Mouse (Mus musculus) ZHBTc4 (cell line): ENCODE measurements around the gene Lipc.

Experiments
- DNase-seq: peaks from one replicate; pipeline ENCODE4 v3.0.0-alpha.2; 2011; ENCODE audit warnings: low read depth, low spot score

Lipc gene

DNA sequence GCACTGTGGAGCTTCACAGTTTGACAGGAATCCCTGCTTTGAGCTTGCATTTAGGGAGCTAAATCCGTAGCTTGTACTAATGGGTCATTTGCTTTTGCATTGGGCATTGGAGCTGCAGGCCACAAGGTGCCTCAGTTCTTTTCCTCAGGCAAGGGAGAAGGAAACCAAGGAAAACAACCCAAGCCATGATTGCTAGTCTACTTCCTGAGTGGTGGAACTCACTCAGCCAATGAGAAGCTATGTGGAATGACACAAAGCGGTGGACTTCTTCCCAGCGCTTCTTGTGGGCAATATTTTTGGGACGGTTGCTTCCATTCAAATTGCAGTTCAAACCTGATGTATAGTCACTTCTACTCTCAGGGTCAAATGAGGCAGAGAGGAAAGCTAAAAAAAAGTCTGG, at the start of gene Lipc:
Lipc (minus strand) TSS at position 101 of the 400 bp plus-strand sequence.
- DNase-seq = no peak

DNA sequence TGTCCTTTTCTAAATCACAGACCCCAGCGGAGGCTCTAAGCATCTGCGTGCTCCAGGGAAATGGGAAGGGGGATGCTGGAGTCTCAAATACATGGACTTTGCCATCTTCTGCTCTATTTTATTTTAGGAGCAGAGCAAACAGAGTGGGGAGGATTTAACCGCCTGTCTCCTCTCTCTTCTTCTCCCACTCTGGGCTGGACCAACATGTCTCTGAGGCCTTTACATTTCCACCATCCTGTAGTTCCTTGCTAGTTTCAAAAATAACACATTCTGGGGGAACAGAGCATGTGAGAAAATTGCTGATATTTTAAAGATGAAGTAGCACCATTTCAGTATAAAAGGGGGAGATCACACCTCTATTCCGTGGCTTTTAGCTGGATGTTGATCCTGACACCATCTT, 47.1 kb upstream of the Lipc start:
- DNase-seq = no peak

DNA sequence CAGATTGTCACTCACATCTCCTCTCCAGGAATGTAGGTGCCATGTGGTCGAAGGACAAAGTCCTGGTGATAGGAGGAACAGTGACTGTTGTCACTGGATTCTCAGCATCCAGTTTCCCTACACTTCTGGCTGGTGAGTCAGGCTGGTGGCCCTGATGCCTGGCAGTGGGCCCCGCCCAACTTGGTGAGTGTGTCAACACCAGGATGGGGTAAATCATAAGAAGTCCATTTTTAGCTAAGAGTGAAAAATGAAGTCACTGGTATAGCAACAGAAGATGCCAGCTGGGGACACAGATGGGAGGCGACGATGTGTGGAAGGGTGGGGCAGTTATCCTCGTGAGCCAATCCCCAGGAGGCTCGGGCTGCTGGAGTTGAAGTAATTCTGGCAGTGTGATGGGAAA, 46.7 kb upstream of the Lipc start:
- DNase-seq = no peak

GRCm38 (mm10) chr9:70993326-70993725, 41.3 kb upstream of the Lipc start:
- no peak for DNase-seq

- no peak for DNase-seq
Measured at GRCm38 (mm10) chr9:70991401-70991800, 39.4 kb upstream of the Lipc start.

DNA sequence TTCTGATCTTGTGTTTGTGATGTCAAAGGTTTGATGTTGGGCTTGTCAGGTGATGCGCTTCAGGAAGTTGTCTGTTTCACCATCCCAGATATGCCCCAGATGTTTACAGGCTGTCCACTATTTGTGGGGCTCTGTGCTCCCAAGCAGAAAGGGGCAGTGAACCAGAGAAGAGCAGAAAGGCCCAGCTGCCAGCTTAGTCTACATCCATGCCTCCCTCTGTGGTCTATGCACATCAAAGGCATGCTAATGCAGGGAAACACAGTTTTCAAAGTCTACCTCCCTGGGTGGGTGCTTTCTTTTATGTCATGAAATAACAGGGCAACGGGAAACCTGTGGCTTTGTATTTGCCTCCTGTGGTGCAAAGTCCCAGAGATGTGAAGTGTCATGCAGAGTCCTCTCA, 35.2 kb upstream of the Lipc start:
- DNase-seq = peak; percentile 73

GRCm38 (mm10) chr9:70982991-70983480, 31.0 kb upstream of the Lipc start:
- DNase-seq = no peak

DNA sequence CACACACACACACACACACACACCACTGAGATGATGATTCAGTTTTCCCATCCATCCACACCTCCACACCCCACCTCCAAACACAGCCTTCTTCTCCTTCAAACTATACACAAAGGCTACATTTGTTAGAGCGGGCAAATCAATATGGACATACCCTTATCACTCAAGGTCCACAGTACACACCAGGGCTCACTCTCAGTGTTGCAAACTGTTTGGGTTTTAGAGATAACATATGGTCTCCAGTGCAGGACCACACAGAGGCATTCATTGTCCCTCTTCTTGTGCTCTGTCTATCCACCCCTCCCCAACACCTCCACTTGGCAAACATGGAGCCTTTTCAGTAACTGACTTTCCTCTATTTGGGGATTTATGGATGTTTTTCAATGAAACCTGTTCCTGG, 29.7 kb upstream of the Lipc start:
- no peak for DNase-seq

GRCm38 (mm10) chr9:70979641-70980040, 27.6 kb upstream of the Lipc start:
- no peak for DNase-seq

- no peak for DNase-seq
Measured at GRCm38 (mm10) chr9:70979171-70979570, 27.1 kb upstream of the Lipc start.

DNA sequence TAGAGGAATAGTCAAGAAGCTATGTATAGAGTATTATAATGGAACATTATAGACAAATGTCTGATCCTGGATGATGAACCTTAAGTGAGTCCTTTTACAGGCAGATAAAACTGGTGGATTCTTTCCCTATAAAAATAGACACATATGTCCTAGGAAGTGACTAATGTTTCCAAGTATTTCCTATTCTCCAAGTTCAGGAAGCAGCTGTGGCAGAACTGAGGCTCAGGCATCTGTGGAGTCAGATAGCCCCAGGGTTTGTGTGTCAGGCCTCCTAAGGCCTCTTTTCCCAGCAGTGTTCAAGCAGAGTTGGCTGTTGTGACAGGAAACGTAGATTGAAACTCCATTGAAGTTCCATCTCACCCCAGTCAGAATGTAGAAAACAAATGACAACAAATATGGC, 25.4 kb upstream of the Lipc start:
- DNase-seq = no peak

GRCm38 (mm10) chr9:70975921-70976320, 23.9 kb upstream of the Lipc start:
- DNase-seq = no peak

DNA sequence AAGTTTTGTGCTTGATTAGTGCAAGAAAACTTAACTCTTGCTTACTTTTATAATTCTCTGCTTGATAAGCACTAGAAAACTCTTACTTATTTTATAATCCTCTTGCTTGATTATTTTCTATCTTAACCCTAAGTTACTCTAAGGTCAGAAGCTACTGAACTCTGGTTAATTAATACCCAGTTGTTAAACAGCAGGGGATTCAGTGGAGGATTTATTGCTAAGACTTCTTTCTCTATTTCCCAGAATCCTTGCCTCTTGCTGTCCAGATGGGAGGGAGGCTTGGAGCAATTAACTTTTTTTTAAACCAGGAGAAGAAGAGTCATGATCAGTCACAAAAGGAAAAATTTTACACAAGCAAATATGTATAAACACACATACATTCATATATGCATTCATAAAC, 21.3 kb upstream of the Lipc start:
- no peak for DNase-seq

GRCm38 (mm10) chr9:70969244-70969643, 17.2 kb upstream of the Lipc start:
- DNase-seq = no peak

GRCm38 (mm10) chr9:70965999-70966994, 14.3 kb upstream of the Lipc start:
- DNase-seq = no peak

DNA sequence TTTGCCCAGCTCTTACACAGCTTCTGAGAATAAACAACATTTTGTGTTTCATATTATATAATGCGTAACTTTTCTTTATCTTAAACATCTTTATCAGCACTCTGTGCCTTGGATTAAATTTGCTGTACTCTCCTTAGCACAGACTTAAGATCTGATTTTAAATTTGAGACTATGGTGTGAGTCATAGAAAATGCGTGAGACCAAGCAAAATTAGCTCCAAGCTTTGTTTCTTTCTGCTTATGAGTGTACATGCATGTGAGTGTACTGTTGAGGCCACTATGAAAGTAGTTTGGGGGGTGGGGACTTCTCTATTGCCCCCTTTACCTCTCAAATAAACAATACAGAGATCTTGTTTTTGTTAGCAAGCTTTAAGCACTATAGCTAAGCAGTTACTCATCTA, 13.4 kb upstream of the Lipc start:
- no peak for DNase-seq

DNA sequence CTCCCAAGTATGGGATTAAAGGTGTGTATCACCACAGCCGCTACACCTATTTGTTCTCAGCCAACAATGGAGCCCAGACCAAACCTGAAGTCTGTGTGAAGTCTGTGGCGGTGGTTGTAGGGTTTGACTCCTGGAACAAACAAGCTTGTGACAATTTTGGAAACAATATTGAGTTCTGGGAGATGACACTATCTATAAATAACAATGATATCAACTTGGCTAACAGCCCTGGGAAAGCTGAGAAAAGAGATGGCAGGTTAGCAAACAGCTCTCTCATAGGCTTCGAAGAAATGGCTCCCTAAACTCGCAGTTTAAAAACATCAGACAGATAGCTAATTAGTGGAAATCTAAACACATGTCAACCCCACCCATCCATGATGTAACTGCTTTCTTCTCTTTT, 13.0 kb upstream of the Lipc start:
- no peak for DNase-seq

DNA sequence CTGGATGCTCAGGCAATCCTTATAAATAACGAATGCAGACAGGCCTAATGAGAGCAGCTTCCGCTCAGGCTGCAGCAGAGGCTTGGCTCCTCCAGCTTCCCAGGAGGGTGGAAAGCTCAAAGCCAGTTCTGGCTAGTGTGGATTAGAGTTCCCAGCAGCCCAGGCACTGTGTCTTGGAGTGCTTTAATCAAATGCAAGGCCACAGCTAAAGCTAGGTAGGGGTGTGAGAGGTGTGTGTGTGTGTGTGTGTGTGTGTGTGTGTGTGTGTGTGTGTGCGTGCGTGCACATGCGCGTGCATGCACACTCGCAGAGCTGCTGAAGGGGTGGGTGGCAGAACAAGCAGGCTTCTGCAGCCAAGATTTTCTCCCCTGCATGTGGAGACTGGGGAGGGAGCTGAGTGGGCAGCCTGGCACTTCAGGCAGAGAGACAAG, 11.4 kb upstream of the Lipc start:
- no peak for DNase-seq

DNA sequence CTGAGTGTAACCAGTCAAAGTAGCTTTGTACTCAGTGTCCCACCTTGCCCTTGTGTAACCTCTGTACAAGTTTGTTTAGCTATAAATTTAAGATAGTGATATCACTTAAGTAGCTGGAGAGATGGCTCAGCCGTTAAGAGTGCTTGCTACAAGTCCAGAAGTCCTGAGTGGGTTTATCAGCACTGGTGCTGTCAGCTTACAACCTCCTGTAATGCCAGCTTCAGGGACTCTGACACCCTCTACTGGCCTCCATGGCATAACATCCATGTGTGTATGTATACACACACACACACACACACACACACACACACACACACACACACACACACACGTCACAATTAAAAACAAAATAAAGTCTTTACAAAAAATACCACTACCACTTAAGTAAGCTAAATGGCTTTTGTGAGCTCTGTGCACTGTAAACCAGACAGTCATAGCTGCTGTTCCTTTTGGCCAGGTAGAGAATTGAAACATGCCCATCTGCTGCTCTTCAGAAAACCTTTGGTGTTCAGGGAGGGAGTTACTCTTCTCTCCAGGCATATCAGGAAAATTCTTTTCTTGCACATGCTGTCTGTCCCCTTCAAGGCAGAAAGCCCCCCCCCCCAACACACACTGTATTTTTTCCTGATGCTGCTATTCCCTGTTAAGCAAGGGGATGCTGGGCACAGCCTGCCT, 10.9 kb upstream of the Lipc start:
- no peak for DNase-seq

DNA sequence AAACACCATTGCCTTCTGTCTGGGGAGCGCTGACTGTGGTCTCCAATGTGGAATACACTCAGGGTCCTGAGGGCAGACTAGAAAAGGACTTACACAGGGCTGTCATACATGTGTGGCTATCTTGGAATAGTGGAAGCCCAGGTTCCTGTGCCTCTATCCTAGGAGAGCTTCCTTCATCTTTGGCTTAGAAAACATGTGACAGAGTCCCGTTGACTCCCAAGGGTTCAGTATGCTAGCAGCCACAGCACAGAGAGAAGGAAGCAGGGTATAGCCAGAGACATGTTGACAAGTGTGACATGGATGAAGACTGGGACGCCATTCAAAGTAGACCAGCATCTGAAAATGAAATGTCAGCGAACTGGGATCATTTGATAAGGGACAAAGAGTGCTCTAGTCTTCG, 8.3 kb upstream of the Lipc start:
- no peak for DNase-seq

DNA sequence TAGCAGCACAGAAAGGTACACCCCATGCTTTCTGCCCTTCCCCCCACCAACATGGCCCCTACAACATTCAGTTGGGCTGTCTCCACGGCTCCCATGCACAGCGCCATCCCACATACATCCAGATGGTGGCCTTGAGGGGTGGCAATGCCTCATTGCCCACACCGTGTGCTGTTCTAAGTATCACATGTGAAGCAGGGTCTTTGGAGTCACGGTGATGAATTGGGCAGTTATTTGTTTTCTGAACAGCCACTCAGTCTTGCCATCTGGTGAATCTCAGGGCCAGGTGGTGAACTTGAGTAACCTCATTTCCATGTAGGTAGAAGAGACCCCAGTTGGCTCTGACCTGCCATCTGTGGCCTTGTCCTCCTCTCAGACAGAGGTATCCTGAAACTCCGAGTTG, 7.8 kb upstream of the Lipc start:
- no peak for DNase-seq

DNA sequence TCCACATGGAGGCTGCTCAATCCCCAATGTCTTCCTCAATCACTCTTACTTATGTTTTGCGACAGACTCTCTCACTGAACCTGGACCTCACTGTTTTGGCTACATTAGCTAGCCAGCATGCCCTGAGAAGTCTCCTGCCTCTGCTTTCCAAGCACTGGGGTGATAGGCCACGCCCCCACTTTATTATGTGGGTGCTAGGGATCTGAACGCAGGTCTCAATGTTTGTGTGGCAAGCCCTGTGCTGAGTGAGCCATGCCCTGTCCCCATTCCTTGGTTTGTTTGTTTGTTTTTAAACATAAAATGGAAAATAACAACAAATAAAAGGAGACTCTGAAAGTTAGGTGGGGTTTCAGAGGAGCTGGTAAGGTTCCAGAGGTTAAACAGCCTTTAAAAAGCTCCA, 7.4 kb upstream of the Lipc start:
- DNase-seq = no peak

- DNase-seq = no peak
Measured at GRCm38 (mm10) chr9:70958381-70958780, 6.4 kb upstream of the Lipc start.
